Mouse (Mus musculus) bone marrow, adult 2 months (tissue): ENCODE results near the gene Elavl2. TPM values are rescaled to one million over a fixed set of nuclear protein-coding genes. Genes with fewer than 3 reads are reported as not detected.

Source experiments
- H3K27ac ChIP-seq: fragments of 200-500 bp; 2 replicates; pipeline ENCODE4 v1.5.1; 2012; ENCODE audit warnings: low read depth, mild to moderate bottlenecking, control low read depth, inconsistent platforms, low read length; ENCODE audit not compliant: control insufficient read depth, poor library complexity, insufficient read depth
- H3K4me1 ChIP-seq: fragments of 200-500 bp; 2 replicates; pipeline ENCODE4 v1.6.1; 2011; ENCODE audit warnings: low read length; ENCODE audit not compliant: control insufficient read depth, insufficient read depth
- H3K4me3 ChIP-seq: fragments of 200-500 bp; replicated peaks from 2 replicates; pipeline ENCODE3; 2011; ENCODE audit warnings: mild to moderate bottlenecking, low read depth, low read length, control low read depth; ENCODE audit not compliant: control insufficient read depth
- CTCF ChIP-seq: fragments of 200-500 bp; IDR thresholded peaks from 2 replicates; pipeline ENCODE4 v1.5.1; 2011; ENCODE audit warnings: low read length, control low read depth; ENCODE audit not compliant: control insufficient read depth, insufficient read depth
- POLR2A ChIP-seq: fragments of 200-500 bp; IDR thresholded peaks from 2 replicates; pipeline ENCODE4 v1.6.1; 2011; ENCODE audit warnings: low read depth, mild to moderate bottlenecking, control low read depth, low read length, borderline replicate concordance; ENCODE audit not compliant: control insufficient read depth
- WGBS: fragments of 180-500 bp; shearing (Covaris S2); methylation state at CpG from one replicate; pipeline ENCODE4 v1.1.7; 2018; 5-methylcytosine and 5-hydroxymethylcytosine counted together
- polyA plus RNA-seq: library from polyadenylated mRNA; stranded (reverse); fragments of >200 nt; gene quantifications from 2 replicates; pipeline ENCODE4 v1.2.4, GENCODE M21; 2011; ENCODE audit warnings: low replicate concordance; ENCODE audit not compliant: missing spikeins, insufficient read depth, insufficient read length

The Elavl2 gene
- polyA plus RNA-seq, 1 experiment: 1.4 TPM

DNA sequence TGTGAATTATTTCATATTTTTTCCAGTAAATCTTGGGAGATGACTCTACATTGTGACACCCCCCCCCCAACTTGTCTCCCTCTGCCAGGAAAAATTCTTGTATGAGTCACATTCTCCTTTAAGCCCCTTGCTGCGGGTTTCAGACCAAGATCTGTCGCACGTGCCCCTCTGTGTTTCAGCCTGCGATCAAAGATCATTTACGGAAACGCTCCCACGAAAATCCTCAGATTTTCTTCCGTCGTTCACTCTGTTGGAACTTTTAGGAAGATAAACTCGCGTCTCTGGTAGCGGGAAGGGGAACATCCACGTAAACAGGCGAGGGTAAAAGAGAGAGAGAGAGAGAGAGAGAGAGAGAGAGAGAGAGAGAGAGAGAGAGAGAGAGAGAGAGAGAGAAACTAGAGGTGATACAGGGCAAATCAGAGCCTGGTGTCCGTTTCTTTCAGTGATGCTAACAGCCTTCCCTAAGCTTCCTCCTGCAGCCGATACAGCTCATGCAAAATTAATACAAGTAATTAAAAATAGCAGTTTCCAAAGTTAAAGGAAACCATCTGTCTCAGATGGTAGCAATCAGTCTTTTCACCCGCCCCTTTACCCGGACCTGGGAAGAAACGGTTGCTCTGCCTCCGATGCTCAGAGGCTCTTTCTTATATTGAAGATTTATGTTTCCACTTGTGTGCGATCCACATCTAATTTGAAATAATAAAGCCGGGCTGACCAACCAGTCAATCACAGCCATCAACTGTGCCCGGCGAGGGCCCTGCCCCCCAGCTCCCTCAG is 20.1 kb downstream of the Elavl2 start:
- TF ChIP-seq CTCF: no peak
- no peak for TF ChIP-seq POLR2A
- 9% methylated on average over 24 of the region's 24 CpGs for WGBS

DNA sequence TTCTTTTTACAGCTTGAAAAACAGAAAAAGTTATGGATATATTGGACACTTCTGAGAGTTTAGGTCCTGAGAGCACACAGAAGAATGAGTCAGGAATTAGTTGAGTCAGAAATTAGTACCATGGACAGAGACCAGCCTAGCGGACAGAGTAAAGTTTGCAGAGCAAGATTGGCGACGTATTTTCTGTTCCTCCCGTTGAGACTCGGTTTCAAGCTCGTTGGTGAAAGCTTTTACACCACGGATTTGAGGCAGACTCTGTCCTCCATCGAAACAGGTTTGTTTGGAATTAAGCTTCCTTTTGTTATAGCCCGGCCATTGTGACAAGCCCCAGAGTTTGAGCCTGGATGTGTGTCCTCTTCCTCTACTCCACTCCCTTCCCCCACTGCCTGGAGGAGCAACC is 21.0 kb downstream of the Elavl2 start:
- no peak overlapping the region for H3K27ac ChIP-seq
- no peak overlapping the region for H3K4me3 ChIP-seq
- WGBS: 3% methylated on average over 9 of the region's 9 CpGs
- no peaks in the 10 kb centered on the region for H3K4me1 ChIP-seq
- no peak for TF ChIP-seq POLR2A
- no peak for TF ChIP-seq CTCF

More for the DNA sequence above, 20.1 kb downstream of the Elavl2 start:
- Histone ChIP-seq H3K4me1 (no peaks in the 10 kb centered on the region), H3K27ac (no peak overlapping the region), H3K4me3 (no peak overlapping the region)

DNA sequence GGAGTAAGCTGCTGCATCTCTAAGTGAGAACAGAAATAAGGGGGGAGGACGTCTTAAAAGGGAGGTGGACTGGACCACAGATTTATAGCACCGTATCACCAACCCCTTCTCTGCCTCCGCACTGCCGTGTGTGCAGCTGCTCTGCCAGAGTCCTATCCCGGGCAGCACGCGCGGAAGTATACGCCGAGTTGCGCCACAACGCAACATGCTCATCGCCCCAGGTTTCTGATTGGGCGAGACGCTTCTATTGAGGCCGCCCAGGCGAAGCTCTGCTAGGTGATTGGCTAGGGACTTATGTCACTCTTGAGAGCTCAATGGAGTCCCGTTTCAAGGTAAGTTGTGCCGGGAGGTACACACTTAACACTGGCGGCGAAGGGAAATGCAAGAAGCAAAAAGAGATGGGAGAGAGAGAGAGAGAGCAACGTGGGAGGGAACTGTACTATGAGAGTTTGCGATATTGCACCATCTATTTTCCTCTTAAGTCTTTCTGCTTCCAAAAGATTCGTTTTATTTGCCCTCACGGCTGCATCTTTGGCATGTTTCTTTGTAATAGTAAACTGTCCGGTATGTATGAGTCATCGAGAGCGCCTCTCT is 24.2 kb downstream of the Elavl2 start:
- no peak overlapping the region for H3K27ac ChIP-seq
- 2% methylated on average over 28 of the region's 28 CpGs for WGBS
- no peaks in the 10 kb centered on the region for H3K4me1 ChIP-seq
- no peak overlapping the region for H3K4me3 ChIP-seq
- TF ChIP-seq CTCF (no peak), POLR2A (no peak)

DNA sequence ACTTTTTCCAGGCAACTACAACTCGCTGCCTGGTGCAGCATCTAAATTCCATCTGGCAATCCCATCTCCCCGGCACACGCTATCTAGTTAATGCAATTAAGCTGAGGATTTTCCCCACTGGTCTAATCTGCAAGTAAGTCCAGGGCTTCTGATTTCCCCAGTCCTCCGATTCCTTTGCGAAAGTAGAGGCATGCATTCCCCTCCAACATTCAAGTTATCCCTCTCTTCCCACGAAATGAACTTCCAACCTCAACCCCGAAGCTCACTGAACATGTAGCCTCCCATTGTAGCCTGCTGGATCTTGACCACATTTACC is 25.3 kb downstream of the Elavl2 start:
- no peak for TF ChIP-seq POLR2A
- TF ChIP-seq CTCF: no peak
- Histone ChIP-seq H3K4me3 (no peak overlapping the region), H3K27ac (no peak overlapping the region), H3K4me1 (no peaks in the 10 kb centered on the region)
- 3% methylated on average over 7 of the region's 7 CpGs for WGBS

DNA sequence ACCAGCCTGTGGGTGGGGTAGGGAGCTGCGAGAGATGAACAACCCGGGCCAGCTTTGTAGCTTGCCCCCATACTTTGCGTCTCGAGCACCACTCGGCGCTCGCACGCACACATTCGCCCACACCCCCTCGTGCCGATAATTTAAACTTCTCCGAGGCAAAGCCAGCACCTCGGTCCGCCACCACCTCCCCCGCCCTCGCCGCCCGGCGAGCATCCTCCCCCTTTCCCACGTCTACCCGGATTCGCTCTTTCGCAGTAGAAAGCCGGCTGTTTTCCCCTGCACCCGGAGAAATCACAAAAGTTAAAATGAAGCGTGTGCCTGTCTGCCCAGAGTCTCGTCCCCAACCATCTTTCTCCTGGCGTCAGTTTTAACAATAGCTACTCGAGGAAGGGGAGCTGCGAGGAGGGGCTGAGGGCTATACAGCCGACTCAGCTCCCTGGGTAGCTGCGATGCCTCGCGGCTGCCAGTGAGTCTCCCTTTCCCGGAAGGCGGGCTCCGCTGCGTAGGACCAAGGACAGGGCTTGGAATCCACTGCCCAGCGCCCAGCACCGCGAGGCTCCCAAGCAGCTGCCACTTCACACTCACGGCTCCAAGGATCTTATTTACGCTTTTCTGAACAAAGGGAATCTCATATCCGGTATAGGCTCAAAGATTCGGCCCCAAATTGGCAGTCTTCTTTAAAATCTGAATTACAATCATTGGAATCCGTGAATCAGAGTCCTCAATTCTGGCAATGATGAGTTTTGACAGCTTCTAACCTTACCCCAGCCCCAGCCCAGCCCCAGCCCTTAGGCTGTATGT is 25.8 kb downstream of the Elavl2 start:
- no peaks in the 10 kb centered on the region for H3K4me1 ChIP-seq
- WGBS: 2% methylated on average over 46 of the region's 46 CpGs
- no peak overlapping the region for H3K4me3 ChIP-seq
- no peak overlapping the region for H3K27ac ChIP-seq
- TF ChIP-seq POLR2A (no peak), CTCF (no peak)

DNA sequence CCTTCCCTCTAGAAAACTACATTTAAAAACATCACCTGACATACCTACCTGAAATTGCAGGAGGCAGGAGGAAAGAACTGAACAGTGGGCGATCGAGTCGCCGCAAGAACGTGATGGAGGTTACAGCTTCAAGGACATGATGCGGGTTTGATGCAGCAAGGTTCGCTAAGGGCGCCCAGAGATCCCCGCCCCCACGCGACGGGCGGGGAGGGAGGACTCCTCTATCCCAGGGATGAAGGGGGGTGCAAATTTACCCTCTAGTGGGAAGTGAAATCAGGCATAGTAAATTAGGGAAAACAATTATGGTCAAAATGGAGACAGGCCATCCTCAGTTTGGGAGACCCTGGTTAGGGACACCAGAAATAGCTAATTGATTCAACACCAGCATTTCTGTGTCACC is 27.7 kb downstream of the Elavl2 start:
- no peak overlapping the region for H3K4me3 ChIP-seq
- no peak for TF ChIP-seq CTCF
- TF ChIP-seq POLR2A: no peak
- H3K27ac ChIP-seq: no peak overlapping the region
- no peaks in the 10 kb centered on the region for H3K4me1 ChIP-seq
- WGBS: 16% methylated on average over 13 of the region's 13 CpGs

DNA sequence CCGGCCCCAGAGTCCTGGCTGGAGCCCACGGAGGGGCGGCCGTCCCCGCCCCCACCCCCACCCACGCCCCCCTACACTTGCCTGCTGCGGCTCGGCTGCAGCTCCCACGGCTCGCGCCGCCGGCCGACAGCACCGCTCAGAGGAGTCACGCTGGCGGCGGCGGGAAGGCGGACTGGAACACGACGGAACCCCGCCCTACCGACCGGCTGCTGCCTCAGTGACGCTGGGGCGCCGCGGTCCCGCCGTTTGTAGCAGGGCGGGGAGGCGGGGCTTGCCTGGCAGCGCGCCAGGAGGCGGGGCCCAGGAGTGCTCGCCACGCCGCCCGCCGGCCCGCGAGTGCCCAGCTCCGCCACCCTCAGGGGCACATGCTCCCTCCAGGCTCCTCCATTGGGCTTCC is 28.8 kb downstream of the Elavl2 start:
- H3K27ac ChIP-seq: no peak overlapping the region
- no peaks in the 10 kb centered on the region for H3K4me1 ChIP-seq
- no peak overlapping the region for H3K4me3 ChIP-seq
- 2% methylated on average over 44 of the region's 44 CpGs for WGBS
- TF ChIP-seq POLR2A: no peak
- no peak for TF ChIP-seq CTCF

DNA sequence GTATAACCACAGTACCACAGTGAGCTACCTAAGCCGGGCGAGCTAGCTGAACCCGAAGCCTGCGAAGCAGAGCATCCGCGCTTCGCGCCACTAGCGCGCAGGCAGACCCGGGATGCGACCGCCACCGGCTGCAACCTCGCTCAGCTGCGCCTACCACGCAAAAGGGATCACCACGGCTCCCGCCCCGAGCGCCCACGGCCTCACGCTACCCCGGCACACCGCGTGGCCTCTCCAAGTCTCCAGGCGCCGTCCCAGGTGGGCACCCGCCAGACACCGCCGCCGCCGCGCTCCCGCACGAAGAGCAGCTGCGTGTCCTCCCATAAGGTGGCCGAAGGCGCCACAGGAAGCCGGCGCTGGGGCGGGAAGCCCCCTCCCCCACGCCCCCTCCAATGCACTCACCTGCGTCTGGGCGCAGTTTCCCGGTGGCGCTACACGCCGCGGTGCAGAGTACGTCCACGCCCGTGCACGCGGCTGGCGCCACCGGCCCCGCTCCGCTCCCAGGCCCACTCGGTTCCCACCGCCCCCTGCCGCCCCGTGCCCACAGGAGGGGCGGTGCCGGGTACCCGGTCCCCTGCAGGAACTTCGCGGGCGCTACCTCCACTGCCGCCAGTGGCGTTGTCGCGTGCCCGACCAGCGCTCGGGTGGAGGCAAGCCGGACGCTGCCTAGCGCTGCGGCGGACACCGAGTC is 29.3 kb downstream of the Elavl2 start:
- no peaks in the 10 kb centered on the region for H3K4me1 ChIP-seq
- no peak overlapping the region for H3K27ac ChIP-seq
- no peak overlapping the region for H3K4me3 ChIP-seq
- no peak for TF ChIP-seq POLR2A
- TF ChIP-seq CTCF: no peak
- 4% methylated on average over 81 of the region's 82 CpGs for WGBS
